Mouse (Mus musculus) lung, postnatal 0 days (tissue): ENCODE measurements at regions not wholly inside any gene's neighbourhood (a gene's known extent, or its start where the extent isn't known, plus 50 kb on each side); places are given as distances from the start of the nearest gene placed in this dataset.

Experiments used
- ATAC-seq: fragments of 200-750 bp; cut with Nextera tagmentation; 2 replicates; pipeline ENCODE4 v1.8.0; 2017; ENCODE audit warnings: moderate library complexity
- DNase-seq: peaks from one replicate; pipeline ENCODE4 v3.0.0-alpha.2; 2016; ENCODE audit warnings: low spot score
- H3K27ac ChIP-seq: fragments of 300-500 bp; sonication (generic); 2 replicates; pipeline ENCODE4 v1.5.1; 2014; ENCODE audit warnings: antibody characterized with exemption, mild to moderate bottlenecking, low read length, mixed read lengths
- H3K27me3 ChIP-seq: fragments of 300-500 bp; sonication (generic); replicated peaks from 2 replicates; pipeline ENCODE4 v1.6.1; 2014; ENCODE audit warnings: low read length, mixed read lengths; ENCODE audit not compliant: insufficient read depth
- H3K36me3 ChIP-seq: fragments of 300-500 bp; sonication (generic); 2 replicates; pipeline ENCODE4 v1.6.1; 2014; ENCODE audit warnings: low read length, mixed read lengths; ENCODE audit not compliant: insufficient read depth
- H3K4me1 ChIP-seq: fragments of 300-500 bp; sonication (generic); 2 replicates; pipeline ENCODE4 v1.6.1; 2014; ENCODE audit warnings: antibody characterized with exemption, low read depth, low read length, mixed read lengths; ENCODE audit not compliant: insufficient read depth
- H3K4me2 ChIP-seq: fragments of 300-500 bp; sonication (generic); replicated peaks from 2 replicates; pipeline ENCODE4 v1.6.1; 2014; ENCODE audit warnings: low read depth, mild to moderate bottlenecking, low read length, moderate library complexity, mixed read lengths
- H3K4me3 ChIP-seq: fragments of 300-500 bp; sonication (generic); 2 replicates; pipeline ENCODE4 v1.5.1; 2014; ENCODE audit warnings: low read depth, low read length
- H3K9ac ChIP-seq: fragments of 300-500 bp; sonication (generic); replicated peaks from 2 replicates; pipeline ENCODE4 v1.6.1; 2014; ENCODE audit warnings: low read depth, mild to moderate bottlenecking
- H3K9me3 ChIP-seq: fragments of 300-500 bp; sonication (generic); 2 replicates; pipeline ENCODE4 v1.6.1; 2016; ENCODE audit warnings: low read length, mixed read lengths
- CTCF ChIP-seq: IDR thresholded peaks from 2 replicates; pipeline ENCODE4 v1.5.1; 2016; ENCODE audit warnings: antibody characterized with exemption, mild to moderate bottlenecking
- EP300 ChIP-seq: IDR thresholded peaks from 2 replicates; pipeline ENCODE4 v1.6.1; 2016; ENCODE audit warnings: antibody characterized with exemption, mild to moderate bottlenecking, control low read depth
- WGBS: fragments of 180-500 bp; shearing (Covaris S2); extraction: QIAGEN DNeasy Blood & Tissue Kit; methylation state at CpG from one replicate; pipeline ENCODE4 v1.1.7; 2014; 5-methylcytosine and 5-hydroxymethylcytosine counted together

DNA sequence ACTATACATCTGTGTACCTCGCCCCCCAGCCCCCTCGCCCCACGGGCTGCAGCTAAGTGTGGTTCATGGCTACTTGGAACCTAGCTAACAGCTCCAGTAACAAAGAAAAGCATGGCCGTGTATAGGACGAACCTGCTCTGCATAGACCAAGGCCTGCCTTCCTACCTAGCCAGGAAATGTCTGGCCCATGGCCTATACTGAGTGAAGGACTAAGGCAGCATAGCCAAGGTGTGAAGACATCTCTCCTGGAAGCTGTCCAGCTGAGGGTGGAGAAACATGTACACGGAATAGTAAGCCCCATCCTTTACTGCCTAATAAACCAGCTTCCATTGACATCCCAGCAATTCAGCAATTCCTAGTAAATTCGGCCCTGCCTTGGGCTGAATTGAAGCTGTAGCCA lies 183.6 kb upstream of the Tbc1d5 start:
- H3K4me3 ChIP-seq = no peak overlapping the region
- TF ChIP-seq CTCF (no peak), EP300 (no peak)
- no peak overlapping the region for H3K27ac ChIP-seq
- no peaks in the 10 kb centered on the region for H3K9me3 ChIP-seq
- no peak overlapping the region for H3K9ac ChIP-seq
- H3K4me2 ChIP-seq = no peak overlapping the region
- ATAC-seq = no peak
- no peaks in the 10 kb centered on the region for H3K36me3 ChIP-seq
- H3K4me1 ChIP-seq = no peaks in the 10 kb centered on the region
- no peak for DNase-seq
- no peaks in the 10 kb centered on the region for H3K27me3 ChIP-seq
- 87% methylated on average over 7 of the region's 7 CpGs for WGBS

DNA sequence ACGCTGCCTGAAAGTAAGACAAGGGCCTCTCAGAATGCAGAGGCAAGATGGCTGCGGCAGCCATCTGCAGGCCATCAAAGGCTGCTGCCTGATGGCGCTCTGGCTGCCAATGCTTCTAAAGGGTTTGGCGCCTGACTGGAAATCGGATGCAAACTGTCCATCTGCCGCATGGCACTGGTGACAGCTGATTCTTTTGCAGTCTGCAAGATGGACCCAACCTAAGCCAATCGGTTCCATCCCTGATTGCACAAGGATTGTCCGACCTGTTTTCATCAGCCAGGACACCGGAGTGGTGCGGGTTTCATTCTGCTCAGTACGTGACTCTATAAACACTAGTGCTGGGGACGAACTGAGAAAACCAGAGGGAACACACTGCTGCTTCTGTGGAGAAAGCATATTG lies 183.1 kb upstream of the Tbc1d5 start:
- H3K36me3 ChIP-seq = no peaks in the 10 kb centered on the region
- TF ChIP-seq EP300 = no peak
- no peak for ATAC-seq

DNA sequence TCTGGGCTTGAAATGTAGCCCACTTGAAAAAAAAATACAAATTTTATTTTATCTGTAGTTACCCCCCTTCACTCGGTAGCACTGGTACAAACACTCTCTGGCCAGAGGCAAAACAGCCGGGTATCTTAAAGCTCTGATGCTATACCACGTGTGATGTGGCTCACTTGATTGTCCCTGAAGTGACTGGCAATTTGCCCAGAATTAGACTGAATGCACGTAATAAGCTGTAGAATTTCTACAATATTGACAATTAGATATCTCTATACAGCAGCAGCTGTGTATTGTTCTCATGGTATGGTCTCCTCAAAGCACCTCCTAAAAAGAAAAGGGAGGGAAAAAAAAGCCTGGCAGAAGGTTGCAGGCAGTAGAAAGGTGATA lies 179.2 kb upstream of the Tbc1d5 start:
- DNase-seq (no peak), ATAC-seq (no peak)

More for the DNA sequence above, 183.1 kb upstream of the Tbc1d5 start:
- H3K9ac ChIP-seq = no peak overlapping the region
- H3K4me2 ChIP-seq = no peak overlapping the region
- no peaks in the 10 kb centered on the region for H3K4me1 ChIP-seq
- H3K27ac ChIP-seq = no peak overlapping the region
- no peaks in the 10 kb centered on the region for H3K27me3 ChIP-seq
- WGBS = 90% methylated on average over 12 of the region's 12 CpGs
- no peak for DNase-seq
- no peak overlapping the region for H3K4me3 ChIP-seq
- no peaks in the 10 kb centered on the region for H3K9me3 ChIP-seq

DNA sequence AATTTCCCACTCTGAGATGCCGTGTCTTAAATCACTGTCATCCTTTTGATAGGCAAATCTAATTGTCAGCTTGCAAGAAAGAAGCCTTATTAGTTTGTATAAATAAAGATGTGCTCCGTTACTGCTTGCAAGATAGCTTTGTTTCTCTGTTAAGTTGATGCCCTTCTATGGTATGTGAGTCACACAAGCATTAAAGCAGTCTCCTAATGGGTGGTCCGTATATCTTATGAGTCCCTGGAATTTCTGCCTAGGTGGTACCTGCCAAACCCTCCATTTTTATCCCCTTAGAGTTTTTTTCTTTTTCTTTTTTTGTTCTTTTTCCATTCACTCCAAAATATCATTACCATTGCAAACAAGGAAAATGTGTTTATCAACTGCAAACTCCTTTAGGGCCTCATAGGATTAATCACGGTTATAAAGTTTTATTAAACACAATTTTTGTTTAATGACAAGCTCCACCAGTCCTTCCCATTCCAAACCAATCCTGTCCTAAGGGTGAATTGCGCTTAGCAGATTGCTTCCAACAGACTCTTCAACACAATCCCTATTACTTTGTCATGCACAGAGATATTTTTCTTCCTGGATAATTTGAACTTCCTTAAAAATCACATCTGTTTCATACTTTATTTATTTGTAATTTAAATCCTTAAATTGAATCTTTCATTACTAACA lies 178.7 kb upstream of the Tbc1d5 start:
- Histone ChIP-seq H3K4me1 (no peaks in the 10 kb centered on the region), H3K4me2 (no peak overlapping the region), H3K27ac (no peak overlapping the region), H3K36me3 (no peaks in the 10 kb centered on the region), H3K9ac (no peak overlapping the region), H3K9me3 (no peaks in the 10 kb centered on the region), H3K27me3 (no peaks in the 10 kb centered on the region), H3K4me3 (no peak overlapping the region)
- DNase-seq = no peak
- TF ChIP-seq EP300 (no peak), CTCF (no peak)
- ATAC-seq = no peak
- 60% methylated on average over 5 of the region's 5 CpGs for WGBS

More for the DNA sequence above, 179.2 kb upstream of the Tbc1d5 start:
- H3K27ac ChIP-seq = no peak overlapping the region
- H3K4me1 ChIP-seq = no peaks in the 10 kb centered on the region
- H3K36me3 ChIP-seq = no peaks in the 10 kb centered on the region
- no peak overlapping the region for H3K4me2 ChIP-seq
- TF ChIP-seq EP300 (no peak), CTCF (no peak)
- H3K27me3 ChIP-seq = no peaks in the 10 kb centered on the region
- H3K9me3 ChIP-seq = no peaks in the 10 kb centered on the region
- no peak overlapping the region for H3K4me3 ChIP-seq
- no peak overlapping the region for H3K9ac ChIP-seq
- WGBS = 16% methylated on average over 4 of the region's 4 CpGs

- WGBS = 77% methylated on average over 8 of the region's 8 CpGs
- Histone ChIP-seq H3K4me1 (no peaks in the 10 kb centered on the region), H3K27ac (no peak overlapping the region), H3K9ac (no peak overlapping the region), H3K9me3 (no peaks in the 10 kb centered on the region), H3K36me3 (no peaks in the 10 kb centered on the region), H3K27me3 (no peaks in the 10 kb centered on the region), H3K4me3 (no peak overlapping the region), H3K4me2 (no peak overlapping the region)
- TF ChIP-seq EP300 = no peak
- TF ChIP-seq CTCF = no peak
- ATAC-seq (no peak), DNase-seq (no peak)
Measured at GRCm38 (mm10) chr17:51356447-51356846, 177.3 kb upstream of the Tbc1d5 start.

DNA sequence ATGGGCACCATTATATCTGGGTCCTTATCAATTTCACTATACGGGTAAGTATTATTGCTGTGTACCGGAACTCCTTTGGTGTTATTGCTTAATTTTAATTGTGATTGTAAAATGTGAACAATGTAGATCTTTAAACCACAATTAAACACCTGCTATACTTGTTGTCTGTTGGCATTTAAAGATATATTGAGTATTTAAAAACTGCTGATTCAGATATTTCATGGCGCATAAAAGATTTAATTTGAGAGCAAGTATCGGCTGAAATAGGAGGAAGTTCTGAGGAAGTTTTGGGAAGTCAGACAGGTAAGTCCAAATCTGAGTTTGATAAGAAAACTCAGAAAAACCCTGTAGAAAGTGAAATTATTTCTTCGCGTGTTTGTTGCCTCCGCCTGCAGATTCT lies 142.7 kb upstream of the Tbc1d5 start:
- Histone ChIP-seq H3K36me3 (no peaks in the 10 kb centered on the region), H3K27me3 (no peaks in the 10 kb centered on the region), H3K9me3 (no peaks in the 10 kb centered on the region), H3K27ac (no peak overlapping the region), H3K4me2 (no peak overlapping the region), H3K9ac (no peak overlapping the region), H3K4me3 (no peak overlapping the region), H3K4me1 (no peaks in the 10 kb centered on the region)
- WGBS = 84% methylated on average over 7 of the region's 7 CpGs
- DNase-seq (no peak), ATAC-seq (no peak)
- no peak for TF ChIP-seq EP300
- TF ChIP-seq CTCF = no peak

GRCm38 (mm10) chr17:51321025-51321424 lies 141.9 kb upstream of the Tbc1d5 start:
- H3K4me2 ChIP-seq = no peak overlapping the region
- 77% methylated on average over 5 of the region's 5 CpGs for WGBS
- H3K9me3 ChIP-seq = no peaks in the 10 kb centered on the region
- H3K36me3 ChIP-seq = no peaks in the 10 kb centered on the region
- no peak overlapping the region for H3K9ac ChIP-seq
- ATAC-seq = no peak
- no peak for TF ChIP-seq EP300
- no peak for TF ChIP-seq CTCF
- no peaks in the 10 kb centered on the region for H3K27me3 ChIP-seq
- H3K4me3 ChIP-seq = no peak overlapping the region
- no peak overlapping the region for H3K27ac ChIP-seq
- H3K4me1 ChIP-seq = no peaks in the 10 kb centered on the region
- no peak for DNase-seq
